Mouse (Mus musculus) stomach, embryonic 16.5 days (tissue): ENCODE measurements around the gene Ebpl. TPM values are rescaled to one million over a fixed set of nuclear protein-coding genes. Genes with fewer than 3 reads are reported as not detected.

ENCODE experiments used
- ATAC-seq: fragments of 200-750 bp; cut with Nextera tagmentation; 2 replicates; pipeline ENCODE4 v1.8.0; 2017; ENCODE audit warnings: moderate number of reproducible peaks, moderate TSS enrichment; ENCODE audit not compliant: insufficient read depth, low FRiP score
- H3K27ac ChIP-seq: fragments of 300-500 bp; sonication (generic); 2 replicates; pipeline ENCODE4 v1.5.1; 2014; ENCODE audit warnings: low read length
- H3K27me3 ChIP-seq: fragments of 300-500 bp; sonication (generic); 2 replicates; pipeline ENCODE4 v1.6.1; 2014; ENCODE audit warnings: low read length, control low read depth, mixed read lengths; ENCODE audit not compliant: control insufficient read depth, insufficient read depth
- H3K36me3 ChIP-seq: fragments of 300-500 bp; sonication (generic); 2 replicates; pipeline ENCODE4 v1.6.1; 2014; ENCODE audit warnings: low read length; ENCODE audit not compliant: control insufficient read depth, insufficient read depth
- H3K4me1 ChIP-seq: fragments of 300-500 bp; sonication (generic); 2 replicates; pipeline ENCODE4 v1.6.1; 2014; ENCODE audit warnings: low read length, control low read depth, mixed read lengths; ENCODE audit not compliant: control insufficient read depth, insufficient read depth
- H3K4me2 ChIP-seq: fragments of 300-500 bp; sonication (generic); 2 replicates; pipeline ENCODE4 v1.6.1; 2014; ENCODE audit warnings: low read depth, low read length, mixed read lengths
- H3K4me3 ChIP-seq: fragments of 300-500 bp; sonication (generic); replicated peaks from 2 replicates; pipeline ENCODE4 v1.5.1; 2014; ENCODE audit warnings: mild to moderate bottlenecking, low read length
- H3K9ac ChIP-seq: fragments of 300-500 bp; sonication (generic); 2 replicates; pipeline ENCODE4 v1.6.1; 2014; ENCODE audit warnings: low read length
- H3K9me3 ChIP-seq: fragments of 300-500 bp; sonication (generic); replicated peaks from 2 replicates; pipeline ENCODE4 v1.6.1; 2016; ENCODE audit warnings: low read length, control low read depth; ENCODE audit not compliant: control insufficient read depth
- WGBS: fragments of 180-500 bp; shearing (Covaris S2); extraction: QIAGEN DNeasy Blood & Tissue Kit; methylation state at CpG from one replicate; pipeline ENCODE4 v1.1.7; 2014; 5-methylcytosine and 5-hydroxymethylcytosine counted together
- polyA plus RNA-seq: library from polyadenylated mRNA; unstranded; fragments of >200 nt; fragmentation: Nextera tagmentation; extraction: Ambion mirVana; gene quantifications from 2 replicates; pipeline ENCODE4 v1.2.1, GENCODE M21; 2015

Gene Ebpl
- polyA plus RNA-seq, 1 experiment from 2014 or later: 8.8 TPM

DNA sequence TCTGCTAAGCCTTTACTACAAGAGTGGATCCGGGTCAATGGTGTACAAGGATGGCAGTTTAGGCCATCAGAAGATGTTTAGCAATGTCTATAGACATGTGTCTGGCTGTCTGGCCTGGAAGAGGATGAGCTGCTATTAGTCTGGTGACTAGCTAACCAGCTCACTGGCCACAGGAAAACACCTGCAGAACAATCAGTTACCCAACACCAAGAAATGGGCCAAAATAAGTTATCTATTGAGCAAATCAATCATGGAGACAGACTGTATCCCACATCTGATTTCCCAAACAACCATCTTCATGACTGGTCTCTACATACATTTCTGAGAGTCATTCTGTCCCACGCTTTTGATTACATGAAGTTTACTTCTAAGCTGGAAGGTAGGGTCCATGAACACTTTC, 3.5 kb upstream of the Ebpl start:
- Histone ChIP-seq H3K4me3 (no peak overlapping the region), H3K4me2 (no peak overlapping the region), H3K27me3 (no peaks in the 10 kb centered on the region), H3K9me3 (no peaks in the 10 kb centered on the region), H3K27ac (no peak overlapping the region), H3K9ac (no peak overlapping the region), H3K4me1 (no peaks in the 10 kb centered on the region; the same call in 1 of the 2 replicates), H3K36me3 (peaks cover 8% of the 10 kb centered on the region)
- ATAC-seq: no peak
- WGBS: 89% methylated on average over 2 of the region's 2 CpGs

DNA sequence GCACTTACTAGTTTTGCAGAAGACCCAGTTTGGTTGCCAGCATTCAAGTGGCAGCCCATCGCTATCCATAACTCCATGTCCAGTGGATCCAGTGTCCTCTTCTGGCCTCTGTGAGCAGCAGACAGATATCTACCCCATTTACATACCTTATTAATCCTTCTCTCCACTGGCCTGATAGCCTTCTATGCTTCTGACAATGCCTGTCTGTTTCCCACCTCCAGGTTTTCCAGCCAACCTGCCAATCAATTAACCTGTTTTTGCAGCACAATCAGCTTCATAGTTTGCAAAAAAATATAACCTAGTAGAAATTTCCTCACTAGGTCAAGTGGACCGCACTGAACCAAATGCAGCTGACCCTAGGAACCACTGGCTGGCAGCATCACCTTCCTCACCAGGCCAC, 2.0 kb upstream of the Ebpl start:
- Histone ChIP-seq H3K27ac (no peak overlapping the region), H3K4me2 (no peak overlapping the region), H3K9ac (no peak overlapping the region), H3K27me3 (no peaks in the 10 kb centered on the region), H3K4me3 (no peak overlapping the region), H3K9me3 (no peaks in the 10 kb centered on the region), H3K36me3 (peaks cover 6% of the 10 kb centered on the region), H3K4me1 (no peaks in the 10 kb centered on the region; the same call in 1 of the 2 replicates)
- WGBS: 97% methylated on average over 2 of the region's 2 CpGs
- ATAC-seq: no peak

DNA sequence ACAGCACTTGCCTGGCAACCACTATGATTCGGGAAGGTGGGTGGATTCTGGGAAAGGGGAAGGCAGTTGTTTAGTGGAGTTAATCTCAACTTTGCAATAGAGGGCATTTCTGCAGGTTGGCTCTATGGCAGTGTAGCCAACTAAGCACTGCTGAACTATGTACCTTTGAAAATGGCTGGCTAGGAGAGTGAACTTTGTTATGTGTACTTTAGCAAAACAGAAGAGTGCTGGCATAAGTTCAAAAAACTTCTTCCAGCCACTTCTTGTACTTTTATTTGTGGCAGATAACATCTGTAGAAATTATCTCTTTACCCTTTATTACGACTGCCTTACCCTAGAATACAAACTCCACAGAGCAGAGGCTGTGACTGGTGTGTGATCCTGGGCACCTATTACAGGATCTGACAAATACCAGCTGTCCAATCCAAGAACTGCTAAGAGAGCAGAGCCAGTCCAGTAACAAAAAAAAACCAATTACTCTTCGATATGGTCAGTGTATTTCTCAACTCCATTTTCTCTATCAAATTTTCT, 807 bp upstream of the Ebpl start:
- H3K9ac ChIP-seq: no peak overlapping the region
- no peak overlapping the region for H3K4me3 ChIP-seq
- ATAC-seq: peak; percentile 27; the same call in 1 of the 2 replicates
- 0 out of 2 replicates have a peak, but pooled peaks cover 3% of the 10 kb centered on the region for H3K36me3 ChIP-seq
- H3K27ac ChIP-seq: 0 out of 2 replicates have a peak overlapping the region, but pooled peaks have one; percentile 84
- H3K27me3 ChIP-seq: no peaks in the 10 kb centered on the region
- WGBS: 45% methylated on average over 3 of the region's 3 CpGs
- H3K9me3 ChIP-seq: no peaks in the 10 kb centered on the region
- H3K4me2 ChIP-seq: peak overlapping the region; percentile 55
- no peaks in the 10 kb centered on the region; the same call in 1 of the 2 replicates for H3K4me1 ChIP-seq

DNA sequence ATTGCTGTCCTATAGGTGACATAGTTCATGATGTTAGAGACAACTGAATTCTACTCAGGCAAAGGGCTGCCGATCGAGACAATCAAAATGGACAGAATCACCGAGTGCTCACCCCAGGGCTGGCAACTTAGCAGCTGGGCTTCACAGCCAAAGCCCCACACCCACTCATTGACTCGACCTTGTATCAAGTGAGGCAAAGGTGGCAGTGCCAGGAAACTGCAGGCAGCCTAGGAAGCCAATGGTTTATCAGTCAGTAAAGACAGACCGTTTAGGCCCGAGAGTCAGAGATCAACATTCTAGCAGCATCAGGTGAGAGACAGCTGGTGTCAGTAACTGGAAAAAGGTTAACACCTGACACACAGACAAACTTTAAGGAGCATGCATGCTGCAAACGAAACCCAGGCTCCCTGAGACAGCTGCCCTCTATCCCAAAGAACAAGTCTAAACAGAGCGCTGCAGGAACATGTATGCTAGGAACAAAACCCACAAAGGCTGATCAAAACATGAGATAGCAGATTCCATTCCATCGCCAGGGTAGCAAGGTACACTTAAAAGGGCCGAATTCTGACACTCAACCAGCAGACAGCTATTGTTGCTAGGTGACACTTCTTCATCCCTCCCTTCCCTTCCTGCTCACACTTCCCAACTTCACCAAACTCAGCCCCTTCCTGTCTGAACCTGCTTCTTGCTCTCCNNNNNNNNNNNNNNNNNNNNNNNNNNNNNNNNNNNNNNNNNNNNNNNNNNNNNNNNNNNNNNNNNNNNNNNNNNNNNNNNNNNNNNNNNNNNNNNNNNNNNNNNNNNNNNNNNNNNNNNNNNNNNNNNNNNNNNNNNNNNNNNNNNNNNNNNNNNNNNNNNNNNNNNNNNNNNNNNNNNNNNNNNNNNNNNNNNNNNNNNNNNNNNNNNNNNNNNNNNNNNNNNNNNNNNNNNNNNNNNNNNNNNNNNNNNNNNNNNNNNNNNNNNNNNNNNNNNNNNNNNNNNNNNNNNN, 5.7 kb downstream of the Ebpl start:
- Histone ChIP-seq H3K27me3 (no peaks in the 10 kb centered on the region), H3K4me3 (no peak overlapping the region), H3K4me1 (peaks cover 4% of the 10 kb centered on the region; the same call in 1 of the 2 replicates), H3K36me3 (no peaks in the 10 kb centered on the region), H3K27ac (peak overlapping the region; percentile 49; the same call in 1 of the 2 replicates), H3K9ac (no peak overlapping the region; the same call in 1 of the 2 replicates), H3K9me3 (no peaks in the 10 kb centered on the region), H3K4me2 (no peak overlapping the region)
- 57% methylated on average over 10 of the region's 10 CpGs for WGBS
- ATAC-seq: peak; percentile 60

DNA sequence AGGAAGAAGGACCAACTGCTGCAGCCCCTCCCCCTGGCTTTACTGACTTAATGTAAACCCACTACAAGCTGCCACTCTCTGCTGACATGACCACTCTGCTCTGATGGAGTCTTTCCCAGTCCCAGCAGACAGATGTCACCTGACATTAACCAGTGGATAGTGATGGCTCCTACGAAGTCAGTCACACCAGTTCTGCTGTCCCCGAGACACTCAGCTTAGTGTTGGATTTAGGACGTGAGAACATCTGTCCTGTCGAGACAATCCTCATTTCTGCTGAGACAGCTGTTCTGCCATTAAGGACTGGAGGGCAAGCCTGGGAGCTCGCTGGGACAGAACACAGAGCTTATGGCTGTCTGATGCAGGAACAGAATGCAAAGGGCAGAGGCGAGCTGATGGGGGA, 9.4 kb downstream of the Ebpl start:
- 51% methylated on average over 6 of the region's 6 CpGs for WGBS

DNA sequence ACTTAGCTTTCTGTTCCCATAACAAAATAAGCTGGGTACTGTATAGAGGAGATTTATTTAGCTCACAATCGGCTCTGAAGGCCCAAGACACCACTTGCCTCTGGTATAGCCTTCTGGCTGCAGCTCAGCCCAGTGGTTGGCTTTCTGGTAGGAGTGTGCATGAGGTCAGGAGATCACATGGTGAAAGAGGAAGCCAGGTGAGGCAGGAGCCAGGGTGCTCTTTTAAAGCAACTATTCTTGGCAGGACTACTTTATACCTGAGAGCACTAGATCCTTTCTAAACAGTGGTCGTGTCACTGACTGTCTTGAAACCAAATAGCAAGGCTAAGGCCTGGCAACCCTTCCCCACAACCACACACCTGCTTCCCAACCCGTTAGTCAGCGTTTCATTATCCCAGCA, 10.4 kb downstream of the Ebpl start:
- no peak for ATAC-seq
- H3K4me2 ChIP-seq: no peak overlapping the region
- no peaks in the 10 kb centered on the region for H3K27me3 ChIP-seq
- no peaks in the 10 kb centered on the region for H3K9me3 ChIP-seq
- 79% methylated on average over 4 of the region's 4 CpGs for WGBS
- H3K36me3 ChIP-seq: no peaks in the 10 kb centered on the region
- H3K27ac ChIP-seq: no peak overlapping the region
- no peak overlapping the region for H3K4me3 ChIP-seq
- H3K4me1 ChIP-seq: peaks cover 4% of the 10 kb centered on the region; the same call in 1 of the 2 replicates
- no peak overlapping the region for H3K9ac ChIP-seq

More for the DNA sequence above, 9.4 kb downstream of the Ebpl start:
- H3K27me3 ChIP-seq: no peaks in the 10 kb centered on the region
- no peak overlapping the region for H3K9ac ChIP-seq
- peaks cover 4% of the 10 kb centered on the region; the same call in 1 of the 2 replicates for H3K4me1 ChIP-seq
- H3K27ac ChIP-seq: no peak overlapping the region
- H3K4me2 ChIP-seq: no peak overlapping the region
- H3K36me3 ChIP-seq: no peaks in the 10 kb centered on the region
- ATAC-seq: no peak
- H3K4me3 ChIP-seq: no peak overlapping the region
- no peaks in the 10 kb centered on the region for H3K9me3 ChIP-seq

DNA sequence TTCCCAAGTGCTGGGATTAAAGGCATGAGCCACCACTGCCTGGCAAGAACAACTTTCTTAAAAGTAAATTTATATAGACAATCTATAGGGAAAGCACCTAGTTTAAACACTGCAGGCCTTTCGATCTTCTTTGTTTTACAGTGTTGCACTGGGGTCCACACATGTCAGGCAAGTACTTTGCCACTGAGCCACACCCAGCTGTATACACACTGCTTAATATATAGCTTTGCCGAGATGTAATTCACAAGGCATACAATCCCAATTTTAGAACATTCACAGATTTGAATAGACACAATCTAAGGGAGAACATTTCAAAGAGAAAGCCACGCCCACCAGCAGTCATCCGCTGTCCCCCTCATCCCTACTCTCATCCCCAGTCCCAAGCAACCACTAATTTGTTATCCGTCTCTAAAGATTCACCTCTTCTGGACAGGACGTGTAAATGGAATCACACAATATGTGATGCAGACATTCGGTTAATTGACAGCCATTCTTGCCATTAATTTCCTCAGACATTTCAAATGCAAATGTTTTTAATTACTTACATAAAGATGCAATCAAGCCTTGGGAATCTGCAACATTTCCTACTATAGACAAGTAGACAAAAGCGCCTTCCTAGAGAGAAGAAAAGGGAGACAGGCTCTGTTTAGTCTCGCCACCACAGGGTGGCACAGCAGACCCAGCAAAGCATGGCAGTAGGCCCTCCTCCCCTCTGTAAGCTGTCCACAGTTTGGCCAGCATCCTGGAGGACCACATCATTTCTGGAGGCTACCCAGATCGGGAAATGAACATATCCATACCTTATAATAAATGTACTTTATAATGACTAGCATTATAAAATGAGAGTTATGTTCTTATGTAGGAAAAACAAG, 13.2 kb downstream of the Ebpl start:
- H3K27me3 ChIP-seq: no peaks in the 10 kb centered on the region
- no peak overlapping the region for H3K27ac ChIP-seq
- WGBS: 79% methylated on average over 10 of the region's 10 CpGs
- H3K9ac ChIP-seq: no peak overlapping the region
- no peaks in the 10 kb centered on the region for H3K36me3 ChIP-seq
- no peak for ATAC-seq
- H3K9me3 ChIP-seq: no peaks in the 10 kb centered on the region
- no peak overlapping the region for H3K4me3 ChIP-seq
- H3K4me2 ChIP-seq: no peak overlapping the region
- H3K4me1 ChIP-seq: no peaks in the 10 kb centered on the region

DNA sequence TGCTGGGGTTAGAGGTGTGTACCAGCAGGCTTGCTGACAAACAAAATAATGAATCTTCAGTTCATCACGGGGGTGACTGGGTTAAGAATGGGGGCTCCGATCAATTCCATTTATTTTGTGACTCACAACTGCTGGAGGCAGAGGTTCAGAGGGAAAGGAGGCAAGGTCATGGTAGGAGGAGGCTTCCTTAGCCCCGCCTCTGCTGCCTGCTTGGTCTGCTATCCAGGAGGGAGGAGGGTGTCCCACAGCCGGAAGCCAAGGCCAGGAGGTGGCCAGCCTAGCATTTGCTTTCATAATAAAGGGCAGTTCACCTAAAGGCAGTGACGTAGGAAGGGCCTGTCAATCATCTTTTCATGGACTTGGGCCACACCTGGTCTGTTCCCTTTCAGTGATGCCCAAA, 15.6 kb downstream of the Ebpl start:
- H3K27ac ChIP-seq: no peak overlapping the region
- WGBS: 55% methylated on average over 5 of the region's 5 CpGs

More for the DNA sequence above, 15.6 kb downstream of the Ebpl start:
- peak; percentile 71; the same call in 1 of the 2 replicates for ATAC-seq
- no peak overlapping the region for H3K9ac ChIP-seq
- no peaks in the 10 kb centered on the region for H3K9me3 ChIP-seq
- no peak overlapping the region for H3K4me3 ChIP-seq
- H3K4me2 ChIP-seq: no peak overlapping the region
- H3K36me3 ChIP-seq: no peaks in the 10 kb centered on the region
- no peaks in the 10 kb centered on the region for H3K4me1 ChIP-seq
- no peaks in the 10 kb centered on the region for H3K27me3 ChIP-seq
